Mouse (Mus musculus) layer of hippocampus, postnatal 25 days (tissue): ENCODE measurements around the gene Bdnf. TPM values are rescaled to one million over a fixed set of nuclear protein-coding genes. Genes with fewer than 3 reads are reported as not detected.

Experiments
- DNase-seq, 2 experiments: peaks; one replicate each; pipeline ENCODE4 v3.0.0; 2022; ENCODE audit warnings: mixed read lengths in 2 of 2, low spot score in 1 of 2; ENCODE audit errors: extremely low spot score in 1 of 2
- total RNA-seq, 2 experiments: library from RNA; stranded (reverse); gene quantifications; 2 replicates each; pipeline ENCODE4 v1.2.3; 2021

Bdnf gene
- total RNA-seq, 2 experiments from 2014 or later: 29.1 to 35.6 TPM

DNA sequence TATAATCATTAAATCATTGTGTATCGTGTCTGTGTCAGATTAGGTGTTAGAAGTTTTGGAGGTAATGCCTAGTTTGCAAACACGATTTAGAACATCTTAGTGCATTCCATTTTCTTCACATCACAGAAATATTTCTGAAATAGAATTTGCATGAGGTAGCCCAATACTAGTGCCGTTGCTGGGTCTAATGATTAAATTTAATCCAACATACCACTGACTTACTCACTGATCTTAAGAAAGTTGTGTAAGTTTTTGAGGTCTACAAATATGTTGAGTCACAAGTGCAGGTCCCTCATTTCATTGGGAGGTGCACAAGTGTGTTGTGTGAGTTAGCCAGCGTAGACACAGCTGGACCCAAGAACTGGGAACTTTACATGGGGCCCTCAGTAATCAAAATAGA, 29.1 kb downstream of the Bdnf start:
- no peak for DNase-seq

DNA sequence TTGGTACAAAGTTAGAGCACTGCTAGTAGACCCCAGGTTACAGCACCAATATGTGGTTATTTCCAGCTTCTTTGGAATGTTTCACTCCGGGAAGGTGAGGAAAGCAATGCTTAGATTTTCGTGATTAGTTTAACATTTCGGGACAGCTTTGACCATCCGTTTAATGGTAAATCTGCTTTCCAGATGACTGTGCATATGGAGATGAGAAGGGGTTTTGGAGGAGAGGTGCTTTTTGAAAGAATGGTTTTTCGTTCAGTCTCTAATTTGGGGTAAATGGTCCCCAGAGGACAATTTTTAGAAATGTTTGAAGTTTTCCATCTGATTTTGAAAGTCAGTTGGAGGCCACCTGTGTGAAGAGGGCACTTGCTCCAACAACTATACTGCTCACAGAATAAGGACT, 29.6 kb downstream of the Bdnf start:
- DNase-seq: no peak

DNA sequence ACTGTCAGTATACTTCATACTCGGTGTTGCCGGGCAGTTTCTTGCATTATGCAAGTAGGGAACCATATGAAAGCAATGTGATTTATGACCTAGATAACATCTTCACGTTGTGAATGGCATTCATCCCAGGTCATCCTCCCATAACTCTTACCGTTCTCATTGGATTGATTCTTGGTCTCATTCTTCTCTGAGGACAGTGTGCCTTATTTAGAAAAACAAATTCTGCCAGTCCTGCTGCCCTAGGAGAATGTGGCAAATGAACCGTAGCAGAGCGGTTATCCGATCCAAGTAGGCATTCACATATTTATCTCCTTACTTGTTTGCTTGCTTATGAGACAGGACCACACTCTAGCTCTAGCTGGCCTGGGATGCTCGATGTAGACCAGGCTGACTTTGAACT, 32.0 kb downstream of the Bdnf start:
- no peak for DNase-seq

DNA sequence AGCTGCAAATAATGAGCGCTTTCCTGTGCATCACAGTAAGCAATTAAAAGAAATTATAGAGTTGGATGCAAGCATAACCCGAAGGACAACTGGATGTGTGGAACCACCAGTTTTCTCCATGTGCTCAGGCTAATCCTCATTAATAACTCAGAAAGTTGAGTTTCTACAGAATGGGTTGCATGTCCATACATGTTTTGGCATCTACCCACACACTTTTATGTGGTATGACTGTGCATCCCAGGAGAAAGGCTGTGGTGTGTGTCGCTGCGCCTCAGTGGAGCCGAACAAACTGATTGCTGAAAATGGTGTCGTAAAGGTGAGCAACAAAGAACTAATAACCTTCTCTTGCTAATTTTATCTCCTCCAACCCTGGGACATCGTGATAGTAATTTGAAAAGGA, 34.8 kb downstream of the Bdnf start:
- no peak for DNase-seq

- no peak for DNase-seq
These were observed 36.5 kb downstream of the Bdnf start for GRCm38 (mm10) chr2:109711049-109711448.

- DNase-seq: no peak
These were observed 50.8 kb downstream of the Bdnf start for GRCm38 (mm10) chr2:109725261-109725660.

GRCm38 (mm10) chr2:109725831-109726230, 51.3 kb downstream of the Bdnf start:
- no peak for DNase-seq

GRCm38 (mm10) chr2:109729221-109729620, 54.7 kb downstream of the Bdnf start:
- no peak for DNase-seq

- DNase-seq: no peak
These were observed 58.9 kb downstream of the Bdnf start for GRCm38 (mm10) chr2:109733201-109734039.

DNA sequence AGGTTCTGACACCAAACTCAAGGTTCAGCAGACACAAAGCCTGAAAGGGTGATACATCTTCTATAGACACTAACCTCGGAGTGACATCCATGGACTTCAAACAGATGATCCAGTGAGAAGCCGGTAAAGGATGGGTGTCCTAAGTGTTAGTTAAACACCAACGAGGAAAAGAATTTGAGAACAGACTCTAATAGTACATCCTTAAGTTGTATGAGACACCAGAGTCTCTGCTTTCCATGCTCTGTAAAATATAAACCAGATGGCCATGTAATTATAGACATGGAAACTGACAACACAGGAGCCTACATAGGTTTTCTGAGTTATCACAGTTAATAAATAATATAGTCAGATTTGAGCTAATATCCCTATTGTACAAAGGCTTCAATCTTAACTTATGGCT, 59.7 kb downstream of the Bdnf start:
- no peak for DNase-seq

DNA sequence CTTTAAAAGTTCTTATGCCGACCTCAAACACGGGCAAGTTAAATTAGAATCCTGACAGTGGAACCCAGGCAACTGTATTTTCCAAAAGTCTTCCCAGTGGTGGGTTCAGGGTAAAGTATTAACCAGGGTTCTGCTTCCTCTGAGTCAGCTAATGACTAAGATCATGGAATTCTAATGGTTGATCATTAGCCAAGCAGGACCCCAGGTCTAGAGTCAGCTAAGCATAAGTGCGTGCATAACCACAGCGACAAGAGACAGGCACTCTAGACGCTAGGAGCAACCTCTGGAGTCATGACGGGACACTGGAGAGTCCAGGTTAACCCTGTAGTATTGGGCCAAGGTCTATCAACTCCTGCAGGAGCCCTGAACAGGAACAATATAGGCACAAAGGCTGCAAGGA, 60.2 kb downstream of the Bdnf start:
- no peak for DNase-seq

DNA sequence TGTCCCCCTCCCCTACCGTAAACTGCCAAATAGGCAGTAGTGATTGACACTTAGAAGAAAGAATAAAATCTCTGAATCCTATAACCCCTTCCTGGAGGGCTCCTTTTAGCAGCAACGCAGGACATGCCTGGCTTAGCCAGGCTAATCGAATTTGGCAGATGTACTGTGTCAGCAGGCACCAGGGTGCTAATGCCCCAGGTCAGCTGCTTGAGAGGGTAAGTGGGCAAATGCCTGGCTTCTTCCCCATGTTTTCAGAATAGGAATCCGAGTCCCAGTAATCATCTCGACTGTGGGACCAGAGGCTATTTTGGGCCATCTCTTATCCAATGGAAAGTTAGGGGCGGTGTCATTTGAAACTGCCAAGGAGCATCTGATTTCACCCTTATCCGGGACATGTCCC, 60.8 kb downstream of the Bdnf start:
- no peak for DNase-seq

- no peak for DNase-seq
These were observed 61.8 kb downstream of the Bdnf start for GRCm38 (mm10) chr2:109736306-109736705.

DNA sequence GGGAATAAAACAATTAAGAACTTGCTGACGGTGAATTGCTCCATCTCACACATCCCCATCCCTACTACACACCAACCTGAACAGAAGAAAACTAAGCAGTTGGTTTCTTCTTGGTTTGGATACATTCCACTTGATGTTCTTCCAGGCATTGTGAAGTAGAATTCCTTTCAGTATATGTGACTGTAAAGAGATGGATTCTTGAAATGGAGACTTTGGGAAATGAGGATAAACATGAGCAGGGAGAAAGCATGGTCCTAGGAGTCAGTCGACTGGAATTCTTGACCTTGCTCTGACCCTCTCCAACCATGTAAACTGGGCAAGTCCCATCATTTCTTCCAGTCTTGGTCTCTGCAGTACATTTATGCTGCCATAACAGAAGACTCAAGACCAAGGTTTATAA, 63.8 kb downstream of the Bdnf start:
- DNase-seq: no peak

DNA sequence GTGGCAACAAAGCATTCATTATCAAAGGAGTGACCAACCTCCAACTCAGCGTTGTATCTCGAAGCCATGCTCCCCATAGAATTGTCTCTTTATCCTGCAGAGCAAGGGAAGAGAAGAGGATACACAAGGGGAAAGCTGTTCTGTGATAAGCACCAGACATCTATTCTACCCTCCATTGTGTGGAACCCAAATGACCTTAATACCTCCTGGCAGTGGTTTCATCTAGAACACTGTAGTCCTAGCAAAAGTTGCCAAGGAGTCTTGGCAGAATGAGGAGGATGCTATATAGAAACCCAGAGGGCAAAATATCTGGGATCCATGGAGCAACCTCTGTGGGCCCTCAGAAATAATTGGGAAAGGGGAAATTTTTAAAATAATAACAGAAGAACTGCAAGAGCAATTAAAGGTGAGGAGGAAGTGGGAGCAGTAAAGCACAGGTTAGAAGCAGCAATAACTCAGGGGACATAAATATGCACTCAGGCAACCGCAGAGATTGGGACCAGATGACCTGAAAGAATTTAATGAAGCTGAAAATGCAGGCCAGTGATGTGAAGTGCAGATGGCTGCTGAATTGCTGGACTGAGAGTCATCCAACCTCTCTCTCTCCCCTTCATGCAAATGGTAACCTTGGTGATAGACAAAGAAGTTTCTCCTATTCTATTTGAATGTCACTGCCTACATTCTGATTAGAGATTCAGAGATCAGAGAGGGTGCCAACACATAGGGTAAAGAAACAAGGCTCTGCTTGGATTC, 68.9 kb downstream of the Bdnf start:
- no peak for DNase-seq

DNA sequence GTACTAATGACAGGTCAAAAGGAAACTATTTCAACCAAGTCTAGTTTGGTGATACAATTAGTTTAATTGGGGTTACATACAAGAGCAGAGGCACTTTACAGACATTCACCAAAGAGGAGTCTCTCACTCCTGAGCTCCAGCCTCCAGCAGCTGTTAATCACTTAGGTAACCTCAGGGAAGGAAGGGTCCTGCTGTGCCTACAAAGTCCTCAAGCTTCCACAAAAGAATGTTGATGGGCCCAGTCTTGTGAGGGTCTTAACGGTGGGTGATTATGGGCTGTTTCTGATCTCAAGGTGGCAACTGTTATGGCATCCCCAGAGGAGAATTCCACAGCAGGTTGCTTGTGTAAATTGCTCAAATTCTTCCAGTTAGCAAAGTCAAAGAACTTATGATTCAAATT, 71.7 kb downstream of the Bdnf start:
- DNase-seq: no peak

DNA sequence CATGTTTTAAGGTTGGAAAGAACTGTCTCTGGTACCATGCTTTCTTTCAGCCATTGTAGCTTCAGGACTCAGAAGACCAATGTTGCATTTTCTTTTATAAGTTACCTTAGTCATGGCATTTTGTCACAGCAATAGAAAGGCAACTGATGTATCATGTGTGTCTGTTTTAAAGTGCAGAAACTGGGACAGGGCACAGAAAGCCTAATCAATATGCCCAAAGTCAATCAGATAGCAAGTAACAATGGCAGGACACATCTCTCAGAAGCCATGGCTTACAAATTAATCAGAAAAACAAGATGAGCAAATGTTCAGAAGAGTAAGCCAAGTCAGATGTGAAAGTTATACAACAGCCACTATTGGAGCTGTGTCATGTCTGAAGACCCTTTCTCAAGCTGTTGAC, 73.9 kb downstream of the Bdnf start:
- DNase-seq: no peak

GRCm38 (mm10) chr2:109748815-109749214, 74.3 kb downstream of the Bdnf start:
- DNase-seq: no peak

DNA sequence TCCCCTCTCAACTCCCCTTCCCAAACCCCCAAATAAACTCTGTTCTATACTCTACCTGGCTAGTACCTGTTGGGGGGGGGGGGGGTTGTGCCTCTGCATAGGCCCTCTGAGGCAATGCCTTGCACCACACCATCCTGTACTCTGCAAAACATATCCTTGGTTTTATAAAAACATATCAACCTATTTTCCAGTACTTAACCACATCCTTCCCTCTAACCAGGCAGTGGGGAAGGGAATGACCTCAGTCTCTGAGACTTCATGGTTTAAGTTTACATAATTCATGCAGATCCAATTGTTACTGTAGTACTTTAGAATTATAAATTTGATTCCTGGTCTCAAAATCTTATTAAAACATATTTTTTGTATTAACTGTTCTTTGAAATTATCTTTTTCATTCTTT, 75.5 kb downstream of the Bdnf start:
- no peak for DNase-seq

GRCm38 (mm10) chr2:109750484-109750883, 76.0 kb downstream of the Bdnf start:
- DNase-seq: no peak

- DNase-seq: no peak
These were observed 81.8 kb downstream of the Bdnf start for GRCm38 (mm10) chr2:109756305-109756704.

DNA sequence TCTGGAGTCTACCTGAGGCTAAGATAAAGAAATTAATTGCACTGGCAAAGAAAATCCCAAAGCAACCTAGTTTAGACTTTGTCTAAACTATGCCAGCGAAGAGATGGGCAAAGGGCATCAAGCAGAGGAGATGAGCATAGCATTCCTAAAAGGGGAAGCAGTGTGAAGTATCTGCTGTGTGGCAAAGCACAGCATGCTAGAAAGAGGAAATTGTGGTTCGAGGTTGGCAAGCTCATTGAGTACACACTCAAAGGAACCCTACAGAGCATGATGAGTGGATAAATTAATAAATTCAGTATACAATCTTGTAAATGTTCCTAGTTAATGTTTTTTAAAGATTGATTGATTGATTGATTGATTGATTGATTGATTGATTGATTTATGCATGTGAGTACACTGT, 92.3 kb downstream of the Bdnf start:
- DNase-seq: no peak
